In the genomic region with DNA sequence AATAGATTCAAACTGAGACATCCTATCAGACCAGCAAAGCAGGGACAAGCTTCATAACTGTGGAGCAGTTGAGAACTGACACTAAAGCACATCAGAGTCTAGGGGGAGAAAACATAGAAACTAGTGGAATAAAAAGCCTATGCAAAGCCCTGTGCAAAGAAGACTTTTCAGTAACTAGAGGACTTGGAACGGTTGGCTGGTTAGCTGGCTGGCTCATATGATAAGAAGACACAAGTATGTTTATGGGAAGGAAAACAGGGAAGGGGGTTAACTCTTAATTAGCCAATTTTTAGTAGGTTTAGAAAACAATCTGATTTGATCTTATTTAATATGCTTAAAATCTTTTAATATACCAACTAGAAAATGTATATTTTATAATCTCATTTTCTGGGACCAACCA, we compare ENCODE assay signal across 24 mouse cellular contexts. TPM values are rescaled to one million over a fixed set of nuclear protein-coding genes. Genes with fewer than 3 reads are reported as not detected.
DNase-seq lines count a peak whose midpoint lies in the region; ATAC-seq and TF ChIP-seq lines count a peak whose summit lies in the region.
"Had no signal": no experiment of that assay in that cellular context is flagged by ENCODE, and none has a peak within 500 bp of the region (broad histone marks: within the 10 kb centered on the region; RNA-seq: fewer than 3 reads in every experiment).

No protein-coding gene starts in this region.

- ATAC-seq in forebrain, embryonic 15.5 days (replicated peaks): no peak
- no peak for ATAC-seq in forebrain, embryonic 12.5 days (ENCODE audit: low FRiP score)
- ATAC-seq in heart, postnatal 0 days (ENCODE audit: insufficient read depth, low read depth): no peak
- ATAC-seq in common myeloid progenitor, adult 5-6 weeks (replicated peaks; ENCODE audit: low read depth, poor library complexity, severe bottlenecking): peak; percentile 40; the same call in 1 of the 2 replicates
- ATAC-seq in megakaryocyte progenitor cell, adult 5-6 weeks (replicated peaks; ENCODE audit: poor library complexity): peak; percentile 47
- ATAC-seq in hindbrain, postnatal 0 days: no peak
- ATAC-seq: midbrain, embryonic 13.5 days; Patski had no signal

- no peak overlapping the region for H3K4me2 ChIP-seq in forebrain, embryonic 15.5 days (replicated peaks)
- H3K4me2 ChIP-seq in forebrain, embryonic 12.5 days: no peak overlapping the region
- no peak overlapping the region for H3K4me2 ChIP-seq in heart, postnatal 0 days (ENCODE audit: low read depth, low read length)
- no peak overlapping the region for H3K4me2 ChIP-seq in hindbrain, postnatal 0 days (ENCODE audit: low read depth, low read length)
- H3K4me2 ChIP-seq: embryonic facial prominence, embryonic 12.5 days; heart, embryonic 11.5 days; hindbrain, embryonic 12.5 days; kidney, embryonic 15.5 days; limb, embryonic 13.5 days; lung, embryonic 15.5 days; midbrain, embryonic 13.5 days; neural tube, embryonic 12.5 days had no signal

- TF ChIP-seq CTCF in heart, postnatal 0 days (IDR thresholded peaks at IDR 0.05; ENCODE audit: low read depth): no peak
- TF ChIP-seq CTCF in hindbrain, postnatal 0 days (IDR thresholded peaks at IDR 0.05; ENCODE audit: low read depth): no peak

- WGBS in forebrain, embryonic 15.5 days: 41% methylated on average over 1 of the region's 1 CpGs
- 65% methylated on average over 1 of the region's 1 CpGs for WGBS in forebrain, embryonic 12.5 days
- 4% methylated on average over 1 of the region's 1 CpGs for WGBS in heart, postnatal 0 days
- WGBS in hindbrain, postnatal 0 days: 36% methylated on average over 1 of the region's 1 CpGs

- no peaks in the 10 kb centered on the region for H3K36me3 ChIP-seq in forebrain, embryonic 15.5 days
- H3K36me3 ChIP-seq in forebrain, embryonic 12.5 days (replicated peaks): no peaks in the 10 kb centered on the region
- no peaks in the 10 kb centered on the region for H3K36me3 ChIP-seq in heart, postnatal 0 days (replicated peaks; ENCODE audit: control insufficient read depth, insufficient read depth, low read length)
- H3K36me3 ChIP-seq in hindbrain, postnatal 0 days (ENCODE audit: insufficient read depth, low read length): no peaks in the 10 kb centered on the region
- H3K36me3 ChIP-seq: embryonic facial prominence, embryonic 12.5 days; hindbrain, embryonic 12.5 days; kidney, embryonic 15.5 days; limb, embryonic 13.5 days; lung, embryonic 15.5 days; midbrain, embryonic 13.5 days; neural tube, embryonic 12.5 days had no signal

- H3K27ac ChIP-seq in forebrain, embryonic 15.5 days (replicated peaks): peak overlapping the region; percentile 20
- H3K27ac ChIP-seq in forebrain, embryonic 12.5 days: no peak overlapping the region
- H3K27ac ChIP-seq in heart, postnatal 0 days (ENCODE audit: low read depth): peak overlapping the region; percentile 32
- no peak overlapping the region for H3K27ac ChIP-seq in hindbrain, postnatal 0 days
- H3K27ac ChIP-seq: embryonic facial prominence, embryonic 12.5 days; hindbrain, embryonic 12.5 days; kidney, embryonic 15.5 days; midbrain, embryonic 13.5 days; neural tube, embryonic 12.5 days had no signal

- H3K4me1 ChIP-seq in forebrain, embryonic 15.5 days: peaks cover 9% of the 10 kb centered on the region
- no peaks in the 10 kb centered on the region for H3K4me1 ChIP-seq in forebrain, embryonic 12.5 days
- H3K4me1 ChIP-seq in heart, postnatal 0 days (ENCODE audit: control insufficient read depth, insufficient read depth): peaks cover 19% of the 10 kb centered on the region
- no peaks in the 10 kb centered on the region for H3K4me1 ChIP-seq in hindbrain, postnatal 0 days (ENCODE audit: insufficient read depth, low read length)
- H3K4me1 ChIP-seq: embryonic facial prominence, embryonic 12.5 days; hindbrain, embryonic 12.5 days; kidney, embryonic 15.5 days; midbrain, embryonic 13.5 days; neural tube, embryonic 12.5 days had no signal

- H3K4me3 ChIP-seq in forebrain, embryonic 15.5 days: no peak overlapping the region
- H3K4me3 ChIP-seq in forebrain, embryonic 12.5 days (replicated peaks): no peak overlapping the region
- no peak overlapping the region for H3K4me3 ChIP-seq in heart, postnatal 0 days (ENCODE audit: low read depth, low read length)
- no peak overlapping the region for H3K4me3 ChIP-seq in hindbrain, postnatal 0 days (ENCODE audit: low read length)
- H3K4me3 ChIP-seq: embryonic facial prominence, embryonic 12.5 days; hindbrain, embryonic 12.5 days; kidney, embryonic 15.5 days; limb, embryonic 13.5 days; lung, embryonic 15.5 days; midbrain, embryonic 13.5 days; neural tube, embryonic 12.5 days had no signal

- no peaks in the 10 kb centered on the region for H3K27me3 ChIP-seq in forebrain, embryonic 15.5 days
- no peaks in the 10 kb centered on the region for H3K27me3 ChIP-seq in forebrain, embryonic 12.5 days
- H3K27me3 ChIP-seq in heart, postnatal 0 days (ENCODE audit: control insufficient read depth, insufficient read depth, low read length): no peaks in the 10 kb centered on the region
- no peaks in the 10 kb centered on the region for H3K27me3 ChIP-seq in hindbrain, postnatal 0 days (ENCODE audit: insufficient read depth, low read length)
- H3K27me3 ChIP-seq: embryonic facial prominence, embryonic 12.5 days; hindbrain, embryonic 12.5 days; kidney, embryonic 15.5 days; limb, embryonic 13.5 days; lung, embryonic 15.5 days; midbrain, embryonic 13.5 days; neural tube, embryonic 12.5 days; Patski had no signal

- no peak for DNase-seq in heart, postnatal 0 days (ENCODE audit: low spot score)
- no peak for DNase-seq in heart, adult 8-10 months (ENCODE audit: low spot score)
- DNase-seq in hindbrain, postnatal 0 days (ENCODE audit: low spot score): no peak
- DNase-seq in lung, postnatal 10 days: no peak
- DNase-seq: adrenal gland, postnatal 36 days; cerebellum, adult 11 months; cerebellum, postnatal 10 days; kidney, adult 11 months; kidney, postnatal 36 days; layer of hippocampus, postnatal 36 days; right cerebral cortex, postnatal 14 days had no signal

- TF ChIP-seq EP300 in heart, postnatal 0 days (IDR thresholded peaks at IDR 0.05; ENCODE audit: low read depth): no peak

- no peaks in the 10 kb centered on the region for H3K9me3 ChIP-seq in forebrain, embryonic 15.5 days
- H3K9me3 ChIP-seq in forebrain, embryonic 12.5 days: no peaks in the 10 kb centered on the region
- no peaks in the 10 kb centered on the region for H3K9me3 ChIP-seq in heart, postnatal 0 days (replicated peaks; ENCODE audit: control insufficient read depth, low read length)
- no peaks in the 10 kb centered on the region for H3K9me3 ChIP-seq in hindbrain, postnatal 0 days (ENCODE audit: low read length)
- H3K9me3 ChIP-seq: embryonic facial prominence, embryonic 12.5 days; hindbrain, embryonic 12.5 days; kidney, embryonic 15.5 days; limb, embryonic 13.5 days; lung, embryonic 15.5 days; midbrain, embryonic 13.5 days; neural tube, embryonic 12.5 days had no signal

- no peak overlapping the region for H3K9ac ChIP-seq in forebrain, embryonic 15.5 days (replicated peaks)
- H3K9ac ChIP-seq in forebrain, embryonic 12.5 days: no peak overlapping the region
- no peak overlapping the region for H3K9ac ChIP-seq in heart, postnatal 0 days (replicated peaks; ENCODE audit: low read depth, low read length)
- H3K9ac ChIP-seq in hindbrain, postnatal 0 days (replicated peaks; ENCODE audit: low read length): no peak overlapping the region
- H3K9ac ChIP-seq: embryonic facial prominence, embryonic 12.5 days; hindbrain, embryonic 12.5 days; kidney, embryonic 15.5 days; limb, embryonic 13.5 days; lung, embryonic 15.5 days; midbrain, embryonic 13.5 days; neural tube, embryonic 12.5 days had no signal

RNA-seq across cellular contexts. Expression of a gene that starts 16.4 kb away (rescaled TPM):
- 13.0 and 13.7 TPM in 2 replicates for polyA plus RNA-seq in forebrain, embryonic 15.5 days (2015; fragmentation: Nextera tagmentation; extraction: Ambion mirVana)
- 6.4 and 6.5 TPM in 2 replicates for polyA plus RNA-seq in forebrain, embryonic 12.5 days (2016; fragmentation: Nextera tagmentation; extraction: Ambion mirVana)
- 5.0 and 11.6 TPM in 2 replicates for total RNA-seq in heart, postnatal 0 days (2014; rRNA removed; ENCODE audit: low replicate concordance)
- polyA plus RNA-seq in heart, postnatal 0 days (2015; fragmentation: Nextera tagmentation; extraction: Ambion mirVana): 2.8 and 3.0 TPM in 2 replicates
- 10 to 100 TPM in 3 of 4 experiments, 1 to 10 TPM in 1; 9.9 to 14.3 (median 12.0) TPM for total RNA-seq in heart, adult 8-10 months (2022)
- total RNA-seq in common myeloid progenitor, adult 5-6 weeks (2017): 43.1 and 47.1 TPM in 2 replicates
- total RNA-seq in megakaryocyte progenitor cell, adult 5-6 weeks (2015): 21.8 and 26.2 TPM in 2 replicates
- total RNA-seq in megakaryocyte progenitor cell, adult 5-6 weeks (2017): 25.4 and 29.1 TPM in 2 replicates
- 10.1 and 10.5 TPM in 2 replicates for total RNA-seq in hindbrain, postnatal 0 days (2014; rRNA removed)
- 6.2 and 6.9 TPM in 2 replicates for polyA plus RNA-seq in hindbrain, postnatal 0 days (2015; fragmentation: Nextera tagmentation; extraction: Ambion mirVana)

Comparison
In these comparisons a context has a peak if more than half of its experiments do, and no peak if none do; other contexts are left out.
1. H3K27ac ChIP-seq: peak in forebrain, embryonic 15.5 days (single experiment) and heart, postnatal 0 days (single experiment); none in forebrain, embryonic 12.5 days (single experiment) and hindbrain, postnatal 0 days (single experiment).
2. ATAC-seq: peak in common myeloid progenitor, adult 5-6 weeks (single experiment) and megakaryocyte progenitor cell, adult 5-6 weeks (single experiment); none in forebrain, embryonic 15.5 days (single experiment), forebrain, embryonic 12.5 days (single experiment), heart, postnatal 0 days (single experiment) and hindbrain, postnatal 0 days (single experiment).